Mouse (Mus musculus) lung, adult 2 months (tissue): ENCODE measurements around the gene Myo10.

Experiments
- CTCF ChIP-seq: fragments of 200-500 bp; IDR thresholded peaks from 2 replicates; pipeline ENCODE4 v1.5.1; 2011; ENCODE audit warnings: mild to moderate bottlenecking, low read length, control low read depth; ENCODE audit not compliant: insufficient read depth
- POLR2A ChIP-seq: fragments of 200-500 bp; IDR thresholded peaks from 2 replicates; pipeline ENCODE4 v1.6.1; 2011; ENCODE audit warnings: low read depth, mild to moderate bottlenecking, control low read depth, low read length, borderline replicate concordance; ENCODE audit errors: extremely low read depth

GRCm38 (mm10) chr15:25713587-25714361 is 91.4 kb downstream of the Myo10 start:
- TF ChIP-seq CTCF (no peak), POLR2A (no peak)
